Mouse (Mus musculus) granulocyte monocyte progenitor cell, adult 5-6 weeks (primary cell): ENCODE data around the gene E2f8. TPM values are rescaled to one million over a fixed set of nuclear protein-coding genes. Genes with fewer than 3 reads are reported as not detected.

Experiments
- ATAC-seq: replicated peaks from 2 replicates; pipeline ENCODE4 v1.8.0; 2016; ENCODE audit warnings: mild to moderate bottlenecking, moderate TSS enrichment, inconsistent platforms; ENCODE audit not compliant: poor library complexity, severe bottlenecking
- total RNA-seq, 2 experiments: library from RNA; stranded (forward) in 1 of 2; stranded (reverse) in 1 of 2; fragments of 200-712, 200-1000 nt in 1 of 2; fragments of >200 nt in 1 of 2; fragmentation: Nextera tagmentation in 1 of 2; gene quantifications; 2 replicates each; pipeline ENCODE4 v1.2.3; 2014 to 2017

Gene E2f8
- total RNA-seq, 2 experiments from 2014 or later, result 41.6 to 99.0 TPM

GRCm38 (mm10) chr7:48860948-48861347 lies 20.4 kb downstream of the E2f8 start:
- ATAC-seq, result no peak

GRCm38 (mm10) chr7:48859362-48859761 lies 22.0 kb downstream of the E2f8 start:
- peak; percentile 55 for ATAC-seq

- no peak for ATAC-seq
Observed at GRCm38 (mm10) chr7:48858257-48858656, 23.1 kb downstream of the E2f8 start.

- no peak for ATAC-seq
Observed at GRCm38 (mm10) chr7:48855461-48855860, 25.9 kb downstream of the E2f8 start.

- no peak for ATAC-seq
Observed at GRCm38 (mm10) chr7:48853496-48853895, 27.9 kb downstream of the E2f8 start.

GRCm38 (mm10) chr7:48851529-48852104 lies 29.8 kb downstream of the E2f8 start:
- ATAC-seq, result no peak

GRCm38 (mm10) chr7:48847820-48848650 lies 33.4 kb downstream of the E2f8 start, which contains the start of gene Csrp3:
TSS of gene Csrp3 (minus strand) at chr7:48848033.
- ATAC-seq, result no peak

- ATAC-seq, result no peak
Observed at GRCm38 (mm10) chr7:48846755-48847154, 34.6 kb downstream of the E2f8 start.

GRCm38 (mm10) chr7:48845213-48845973 lies 36.0 kb downstream of the E2f8 start:
- ATAC-seq, result no peak

- ATAC-seq, result no peak
Observed at GRCm38 (mm10) chr7:48843541-48843940, 37.9 kb downstream of the E2f8 start.

- no peak for ATAC-seq
Observed at GRCm38 (mm10) chr7:48842353-48842752, 39.0 kb downstream of the E2f8 start.

- ATAC-seq, result no peak
Observed at GRCm38 (mm10) chr7:48841538-48841937, 39.9 kb downstream of the E2f8 start.

GRCm38 (mm10) chr7:48840545-48840944 lies 40.9 kb downstream of the E2f8 start:
- no peak for ATAC-seq

GRCm38 (mm10) chr7:48838434-48838833 lies 43.0 kb downstream of the E2f8 start:
- ATAC-seq, result peak; percentile 57

GRCm38 (mm10) chr7:48836949-48837348 lies 44.4 kb downstream of the E2f8 start:
- peak; percentile 50 for ATAC-seq

GRCm38 (mm10) chr7:48834989-48835626 lies 46.3 kb downstream of the E2f8 start:
- no peak for ATAC-seq

GRCm38 (mm10) chr7:48834371-48834970 lies 46.9 kb downstream of the E2f8 start:
- no peak for ATAC-seq

- ATAC-seq, result peak; percentile 57
Observed at GRCm38 (mm10) chr7:48832735-48833134, 48.7 kb downstream of the E2f8 start.

- no peak for ATAC-seq
Observed at GRCm38 (mm10) chr7:48830395-48830794, 51.0 kb downstream of the E2f8 start.
